Mouse (Mus musculus): Measurements from ENCODE around the gene Dock4. TPM values are rescaled to one million over a fixed set of nuclear protein-coding genes. Genes with fewer than 3 reads are reported as not detected.

Dock4 gene
- polyA plus RNA-seq, 1 experiment from 2014 or later, result 6.4 TPM

- no peak overlapping the region for H3K4me3 ChIP-seq (ENCODE audit: low read length)
- no peak overlapping the region for H3K27ac ChIP-seq (ENCODE audit: low read length)
- H3K4me2 ChIP-seq (ENCODE audit: low read depth, low read length), result no peak overlapping the region
- 73% methylated on average over 2 of the region's 2 CpGs for WGBS
- H3K9ac ChIP-seq (ENCODE audit: low read length), result no peak overlapping the region
- H3K27me3 ChIP-seq (ENCODE audit: control insufficient read depth, insufficient read depth, low read length), result no peaks in the 10 kb centered on the region; the same call in 1 of the 2 replicates
- H3K4me1 ChIP-seq (ENCODE audit: control insufficient read depth, insufficient read depth, low read length), result no peaks in the 10 kb centered on the region
- no peak for ATAC-seq (replicated peaks; ENCODE audit: extremely low read depth, insufficient read depth, low FRiP score)
- H3K36me3 ChIP-seq (ENCODE audit: control insufficient read depth, insufficient read depth), result no peaks in the 10 kb centered on the region
- H3K9me3 ChIP-seq (replicated peaks; ENCODE audit: control insufficient read depth, low read length), result no peaks in the 10 kb centered on the region
Measured at GRCm38 (mm10) chr12:40805257-40805656, 359.5 kb downstream of the Dock4 start.

GRCm38 (mm10) chr12:40807916-40808315 lies 362.2 kb downstream of the Dock4 start:
- 86% methylated on average over 1 of the region's 1 CpGs for WGBS
- Histone ChIP-seq H3K4me2 (ENCODE audit: low read depth, low read length) (no peak overlapping the region), H3K27me3 (ENCODE audit: control insufficient read depth, insufficient read depth, low read length) (no peaks in the 10 kb centered on the region; the same call in 1 of the 2 replicates), H3K27ac (ENCODE audit: low read length) (no peak overlapping the region), H3K9me3 (replicated peaks; ENCODE audit: control insufficient read depth, low read length) (no peaks in the 10 kb centered on the region), H3K4me3 (ENCODE audit: low read length) (no peak overlapping the region), H3K9ac (ENCODE audit: low read length) (no peak overlapping the region), H3K4me1 (ENCODE audit: control insufficient read depth, insufficient read depth, low read length) (no peaks in the 10 kb centered on the region), H3K36me3 (ENCODE audit: control insufficient read depth, insufficient read depth) (no peaks in the 10 kb centered on the region)
- ATAC-seq (replicated peaks; ENCODE audit: extremely low read depth, insufficient read depth, low FRiP score), result no peak

DNA sequence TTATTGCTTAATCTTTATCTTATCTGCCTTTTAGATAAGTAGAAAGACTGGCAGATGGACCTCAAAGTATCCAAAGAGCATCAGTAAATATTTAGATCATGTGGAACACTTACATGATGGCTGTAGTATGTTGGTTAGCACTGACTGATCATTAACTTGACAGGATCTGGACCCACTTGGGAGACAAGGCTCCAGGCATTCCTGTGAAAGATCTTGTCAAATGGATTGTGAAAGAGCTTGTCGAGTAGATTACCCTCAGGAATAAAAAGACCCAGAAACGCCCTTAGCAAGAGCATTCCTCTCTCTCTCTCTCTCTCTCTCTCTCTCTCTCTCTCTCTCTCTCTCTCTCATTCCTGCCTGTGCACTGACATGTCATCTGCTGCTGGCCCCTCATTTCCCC lies 367.7 kb downstream of the Dock4 start:
- Histone ChIP-seq H3K9ac (ENCODE audit: low read length) (no peak overlapping the region), H3K9me3 (replicated peaks; ENCODE audit: control insufficient read depth, low read length) (no peaks in the 10 kb centered on the region), H3K27me3 (ENCODE audit: control insufficient read depth, insufficient read depth, low read length) (no peaks in the 10 kb centered on the region), H3K4me3 (ENCODE audit: low read length) (no peak overlapping the region), H3K36me3 (ENCODE audit: control insufficient read depth, insufficient read depth) (no peaks in the 10 kb centered on the region), H3K4me2 (ENCODE audit: low read depth, low read length) (no peak overlapping the region), H3K4me1 (ENCODE audit: control insufficient read depth, insufficient read depth, low read length) (no peaks in the 10 kb centered on the region), H3K27ac (ENCODE audit: low read length) (no peak overlapping the region)
- no peak for ATAC-seq (replicated peaks; ENCODE audit: extremely low read depth, insufficient read depth, low FRiP score)
- WGBS, result 19% methylated on average over 2 of the region's 2 CpGs

DNA sequence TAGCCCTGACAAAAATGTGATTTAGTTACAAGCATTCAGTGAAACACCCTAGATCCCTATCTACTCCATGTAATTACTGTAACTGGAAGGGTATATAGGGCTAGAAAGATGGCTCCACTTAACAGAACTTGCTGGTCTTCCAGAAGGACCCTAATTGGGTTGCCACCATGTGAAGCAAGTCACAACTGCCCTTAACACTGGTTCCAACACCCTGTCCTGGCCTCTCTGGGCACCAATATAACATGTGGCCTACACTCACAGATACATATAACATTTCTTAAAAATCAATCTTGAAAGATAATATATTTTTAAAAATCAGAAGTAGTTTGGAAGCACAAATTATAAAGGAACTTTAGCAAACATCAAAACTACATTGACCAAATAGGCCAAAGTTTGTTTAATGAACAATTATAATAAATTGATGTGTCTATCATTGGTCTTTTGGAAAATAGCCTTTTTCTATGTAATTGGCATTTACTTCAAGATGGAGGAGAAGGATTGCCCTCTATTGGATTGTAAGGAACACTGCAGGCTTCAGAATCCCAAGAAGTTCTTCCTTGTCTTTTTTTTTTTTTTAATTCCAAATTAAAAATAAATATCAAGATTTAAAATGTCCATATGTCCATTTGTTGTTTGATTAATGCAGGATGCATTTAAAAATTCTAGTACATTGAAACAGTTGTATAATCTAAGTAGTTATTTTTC lies 369.1 kb downstream of the Dock4 start:
- Histone ChIP-seq H3K4me1 (ENCODE audit: control insufficient read depth, insufficient read depth, low read length) (no peaks in the 10 kb centered on the region), H3K9me3 (replicated peaks; ENCODE audit: control insufficient read depth, low read length) (no peaks in the 10 kb centered on the region), H3K27ac (ENCODE audit: low read length) (no peak overlapping the region), H3K36me3 (ENCODE audit: control insufficient read depth, insufficient read depth) (no peaks in the 10 kb centered on the region), H3K9ac (ENCODE audit: low read length) (no peak overlapping the region), H3K4me3 (ENCODE audit: low read length) (no peak overlapping the region), H3K4me2 (ENCODE audit: low read depth, low read length) (no peak overlapping the region), H3K27me3 (ENCODE audit: control insufficient read depth, insufficient read depth, low read length) (no peaks in the 10 kb centered on the region)
- no peak for ATAC-seq (replicated peaks; ENCODE audit: extremely low read depth, insufficient read depth, low FRiP score)

DNA sequence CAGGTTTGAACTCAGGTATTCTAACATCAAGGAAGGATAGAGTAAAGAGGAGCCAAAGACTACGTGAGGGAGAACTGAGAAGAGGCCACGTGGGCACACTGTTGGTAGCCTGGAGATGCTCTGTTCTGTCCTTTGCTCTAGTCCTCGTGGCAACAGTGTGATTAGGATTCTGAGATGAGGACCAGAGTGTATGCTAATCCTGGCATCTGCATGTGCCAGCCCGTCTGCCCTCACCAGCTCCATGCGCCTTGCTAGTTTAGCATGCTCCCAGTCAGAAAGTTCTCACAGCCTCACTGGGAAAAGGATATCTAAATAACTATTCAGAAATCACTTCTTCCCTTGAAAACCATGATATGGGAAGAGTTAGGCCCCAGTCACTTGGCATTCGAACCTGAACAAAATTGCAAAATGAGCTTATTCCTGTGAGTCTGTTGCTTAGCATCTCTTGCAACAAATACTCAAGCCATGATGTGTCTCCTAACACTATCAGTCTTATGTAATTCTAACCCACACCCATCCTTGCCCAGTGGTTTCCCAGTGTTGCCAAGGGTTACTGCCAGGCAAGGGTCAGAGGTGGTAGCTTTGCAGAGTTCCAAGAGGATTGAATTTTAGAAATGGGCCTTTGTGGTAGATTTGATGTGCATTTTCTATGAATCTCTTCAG lies 372.4 kb downstream of the Dock4 start:
- H3K27me3 ChIP-seq (ENCODE audit: control insufficient read depth, insufficient read depth, low read length), result no peaks in the 10 kb centered on the region
- WGBS, result 87% methylated on average over 6 of the region's 6 CpGs

GRCm38 (mm10) chr12:40823631-40824030 lies 377.9 kb downstream of the Dock4 start:
- H3K9me3 ChIP-seq (replicated peaks; ENCODE audit: control insufficient read depth, low read length), result no peaks in the 10 kb centered on the region
- no peaks in the 10 kb centered on the region for H3K4me1 ChIP-seq (ENCODE audit: control insufficient read depth, insufficient read depth, low read length)
- H3K27me3 ChIP-seq (ENCODE audit: control insufficient read depth, insufficient read depth, low read length), result no peaks in the 10 kb centered on the region
- no peaks in the 10 kb centered on the region for H3K36me3 ChIP-seq (ENCODE audit: control insufficient read depth, insufficient read depth)
- no peak overlapping the region for H3K9ac ChIP-seq (ENCODE audit: low read length)
- WGBS, result 50% methylated on average over 5 of the region's 5 CpGs
- H3K27ac ChIP-seq (ENCODE audit: low read length), result no peak overlapping the region
- no peak overlapping the region for H3K4me2 ChIP-seq (ENCODE audit: low read depth, low read length)
- no peak overlapping the region for H3K4me3 ChIP-seq (ENCODE audit: low read length)
- no peak for ATAC-seq (replicated peaks; ENCODE audit: extremely low read depth, insufficient read depth, low FRiP score)

More for the DNA sequence above, 372.4 kb downstream of the Dock4 start:
- no peak overlapping the region for H3K4me3 ChIP-seq (ENCODE audit: low read length)
- no peaks in the 10 kb centered on the region for H3K4me1 ChIP-seq (ENCODE audit: control insufficient read depth, insufficient read depth, low read length)
- H3K4me2 ChIP-seq (ENCODE audit: low read depth, low read length), result no peak overlapping the region
- no peaks in the 10 kb centered on the region for H3K36me3 ChIP-seq (ENCODE audit: control insufficient read depth, insufficient read depth)
- no peak overlapping the region for H3K9ac ChIP-seq (ENCODE audit: low read length)
- no peak overlapping the region for H3K27ac ChIP-seq (ENCODE audit: low read length)
- no peaks in the 10 kb centered on the region for H3K9me3 ChIP-seq (replicated peaks; ENCODE audit: control insufficient read depth, low read length)
- ATAC-seq (replicated peaks; ENCODE audit: extremely low read depth, insufficient read depth, low FRiP score), result no peak

GRCm38 (mm10) chr12:40824251-40824650 lies 378.5 kb downstream of the Dock4 start:
- Histone ChIP-seq H3K4me2 (ENCODE audit: low read depth, low read length) (no peak overlapping the region), H3K36me3 (ENCODE audit: control insufficient read depth, insufficient read depth) (no peaks in the 10 kb centered on the region), H3K9me3 (replicated peaks; ENCODE audit: control insufficient read depth, low read length) (no peaks in the 10 kb centered on the region), H3K4me3 (ENCODE audit: low read length) (no peak overlapping the region), H3K27ac (ENCODE audit: low read length) (no peak overlapping the region), H3K4me1 (ENCODE audit: control insufficient read depth, insufficient read depth, low read length) (no peaks in the 10 kb centered on the region), H3K27me3 (ENCODE audit: control insufficient read depth, insufficient read depth, low read length) (no peaks in the 10 kb centered on the region), H3K9ac (ENCODE audit: low read length) (no peak overlapping the region)
- no peak for ATAC-seq (replicated peaks; ENCODE audit: extremely low read depth, insufficient read depth, low FRiP score)
- 74% methylated on average over 2 of the region's 2 CpGs for WGBS

DNA sequence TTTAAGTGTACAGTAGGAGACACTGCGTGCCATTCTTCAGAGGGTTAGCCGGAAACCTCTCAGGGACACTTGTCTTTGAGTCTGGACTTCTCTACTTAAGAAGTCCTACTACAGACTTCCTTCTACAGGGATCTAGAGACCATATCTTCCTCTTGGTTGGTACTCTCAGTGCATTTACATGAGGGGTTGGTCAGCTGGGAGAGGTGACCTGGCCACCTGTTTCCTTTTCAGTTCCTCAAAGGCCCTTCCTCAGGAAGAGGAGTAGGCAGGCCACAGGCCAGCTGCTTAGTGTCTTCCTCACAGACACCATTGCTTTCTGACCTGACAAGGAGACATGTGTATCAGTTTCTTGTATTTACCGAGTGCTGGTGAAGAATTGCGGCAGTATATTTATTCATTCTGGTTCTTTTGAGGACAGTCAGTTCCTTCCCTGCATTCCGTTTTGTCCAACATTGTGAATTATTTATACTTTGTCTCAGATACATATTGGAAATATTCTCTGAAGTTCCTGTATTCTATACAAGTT lies 380.2 kb downstream of the Dock4 start:
- WGBS, result 70% methylated on average over 5 of the region's 5 CpGs
- no peak for ATAC-seq (replicated peaks; ENCODE audit: extremely low read depth, insufficient read depth, low FRiP score)

DNA sequence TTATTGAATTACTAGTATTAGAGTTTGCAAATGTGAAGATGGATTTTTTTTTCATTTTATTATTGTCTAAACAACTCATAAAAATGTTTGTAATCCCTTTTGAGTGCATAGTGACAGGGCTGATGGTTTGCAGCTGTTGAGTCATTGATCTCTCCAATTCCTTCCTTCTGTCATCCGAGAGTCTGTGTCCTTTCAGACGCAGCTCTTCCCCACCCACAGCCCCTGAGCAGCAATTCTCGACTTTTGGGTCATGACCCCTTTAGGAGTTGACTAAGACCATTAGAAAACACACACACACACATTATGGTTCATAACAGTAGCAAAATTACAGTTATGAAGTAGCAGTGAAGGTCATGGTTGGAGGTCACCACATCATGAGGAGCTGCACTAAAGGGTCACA lies 380.7 kb downstream of the Dock4 start:
- Histone ChIP-seq H3K36me3 (ENCODE audit: control insufficient read depth, insufficient read depth) (no peaks in the 10 kb centered on the region), H3K9me3 (replicated peaks; ENCODE audit: control insufficient read depth, low read length) (no peaks in the 10 kb centered on the region), H3K4me1 (ENCODE audit: control insufficient read depth, insufficient read depth, low read length) (no peaks in the 10 kb centered on the region), H3K4me3 (ENCODE audit: low read length) (no peak overlapping the region), H3K4me2 (ENCODE audit: low read depth, low read length) (no peak overlapping the region), H3K27me3 (ENCODE audit: control insufficient read depth, insufficient read depth, low read length) (no peaks in the 10 kb centered on the region), H3K9ac (ENCODE audit: low read length) (no peak overlapping the region), H3K27ac (ENCODE audit: low read length) (no peak overlapping the region)
- ATAC-seq (replicated peaks; ENCODE audit: extremely low read depth, insufficient read depth, low FRiP score), result no peak
- 28% methylated on average over 3 of the region's 3 CpGs for WGBS

More for the DNA sequence above, 380.2 kb downstream of the Dock4 start:
- no peak overlapping the region for H3K4me2 ChIP-seq (ENCODE audit: low read depth, low read length)
- H3K36me3 ChIP-seq (ENCODE audit: control insufficient read depth, insufficient read depth), result no peaks in the 10 kb centered on the region
- no peaks in the 10 kb centered on the region for H3K4me1 ChIP-seq (ENCODE audit: control insufficient read depth, insufficient read depth, low read length)
- H3K9me3 ChIP-seq (replicated peaks; ENCODE audit: control insufficient read depth, low read length), result no peaks in the 10 kb centered on the region
- no peak overlapping the region for H3K27ac ChIP-seq (ENCODE audit: low read length)
- no peak overlapping the region for H3K4me3 ChIP-seq (ENCODE audit: low read length)
- H3K27me3 ChIP-seq (ENCODE audit: control insufficient read depth, insufficient read depth, low read length), result no peaks in the 10 kb centered on the region
- H3K9ac ChIP-seq (ENCODE audit: low read length), result no peak overlapping the region
